Mouse (Mus musculus) hindbrain, embryonic 10.5 days (tissue): ENCODE measurements around the gene Ano5. TPM values are rescaled to one million over a fixed set of nuclear protein-coding genes. Genes with fewer than 3 reads are reported as not detected.

Source experiments
- DNase-seq: peaks from one replicate; pipeline ENCODE4 v3.0.0-alpha.2; 2017; ENCODE audit warnings: low spot score
- H3K27ac ChIP-seq: fragments of 300-500 bp; sonication (generic); 2 replicates; pipeline ENCODE4 v1.5.1; 2016; ENCODE audit warnings: mild to moderate bottlenecking, moderate library complexity
- H3K27me3 ChIP-seq: fragments of 300-500 bp; sonication (generic); 2 replicates; pipeline ENCODE4 v1.6.1; 2016; ENCODE audit warnings: mild to moderate bottlenecking; ENCODE audit not compliant: poor library complexity, insufficient read depth, severe bottlenecking
- H3K36me3 ChIP-seq: fragments of 300-500 bp; sonication (generic); 2 replicates; pipeline ENCODE4 v1.6.1; 2016; ENCODE audit warnings: mild to moderate bottlenecking, moderate library complexity
- H3K4me1 ChIP-seq: fragments of 300-500 bp; sonication (generic); replicated peaks from 2 replicates; pipeline ENCODE4 v1.6.1; 2016; ENCODE audit warnings: mild to moderate bottlenecking
- H3K4me3 ChIP-seq: fragments of 300-500 bp; sonication (generic); 2 replicates; pipeline ENCODE4 v1.5.1; 2016; ENCODE audit warnings: mild to moderate bottlenecking, moderate library complexity
- H3K9me3 ChIP-seq: fragments of 300-500 bp; sonication (generic); 2 replicates; pipeline ENCODE4 v1.6.1; 2016; ENCODE audit warnings: mild to moderate bottlenecking, moderate library complexity
- WGBS: fragments of 180-500 bp; shearing (Covaris S2); methylation state at CpG from one replicate; pipeline ENCODE4 v1.1.7; 2016; 5-methylcytosine and 5-hydroxymethylcytosine counted together
- polyA plus RNA-seq: library from polyadenylated mRNA; unstranded; fragments of >200 nt; fragmentation: Nextera tagmentation; extraction: Ambion mirVana; gene quantifications from 2 replicates; pipeline ENCODE4 v1.2.1, GENCODE M21; 2016

Gene Ano5
- polyA plus RNA-seq, 1 experiment from 2014 or later, result 0.18 TPM

GRCm38 (mm10) chr7:51622196-51622595, 111.4 kb downstream of the Ano5 start:
- peaks cover 10% of the 10 kb centered on the region for H3K4me1 ChIP-seq
- H3K36me3 ChIP-seq, result no peaks in the 10 kb centered on the region
- H3K9me3 ChIP-seq, result no peaks in the 10 kb centered on the region
- H3K4me3 ChIP-seq, result peak overlapping the region; percentile 36
- H3K27ac ChIP-seq, result peak overlapping the region; percentile 69
- H3K27me3 ChIP-seq, result peaks cover 78% of the 10 kb centered on the region
- 1% methylated on average over 18 of the region's 18 CpGs for WGBS
- peak; percentile 9 for DNase-seq

DNA sequence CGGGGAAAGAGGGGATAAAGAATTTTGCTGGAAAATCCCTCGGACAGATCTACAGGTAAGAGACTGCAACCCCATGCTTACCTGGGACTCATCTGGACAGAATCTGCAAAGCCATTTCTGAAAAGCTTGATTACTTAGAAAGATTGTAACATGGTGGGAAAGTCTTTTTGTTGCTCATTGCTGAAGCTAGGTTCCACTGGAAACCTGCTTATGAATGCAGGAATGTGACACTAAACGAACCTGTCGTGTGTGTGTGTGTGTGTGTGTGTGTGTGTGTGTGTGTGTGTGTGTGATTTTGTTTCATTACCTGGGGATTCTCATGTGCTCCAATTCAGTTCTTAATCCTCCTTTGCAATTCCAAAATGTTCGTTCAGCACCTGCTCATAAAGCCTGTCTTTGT, 111.8 kb downstream of the Ano5 start:
- peaks cover 15% of the 10 kb centered on the region for H3K4me1 ChIP-seq
- peak overlapping the region; percentile 69 for H3K27ac ChIP-seq
- H3K27me3 ChIP-seq, result peaks cover 82% of the 10 kb centered on the region
- H3K36me3 ChIP-seq, result no peaks in the 10 kb centered on the region
- WGBS, result 6% methylated on average over 5 of the region's 5 CpGs
- H3K9me3 ChIP-seq, result no peaks in the 10 kb centered on the region
- H3K4me3 ChIP-seq, result peak overlapping the region; percentile 36
- DNase-seq, result no peak

- Histone ChIP-seq H3K27me3 (peaks cover 97% of the 10 kb centered on the region), H3K4me1 (peaks cover 17% of the 10 kb centered on the region), H3K4me3 (peak overlapping the region; percentile 36; the same call in 1 of the 2 replicates), H3K9me3 (no peaks in the 10 kb centered on the region), H3K36me3 (no peaks in the 10 kb centered on the region), H3K27ac (peak overlapping the region; percentile 68)
- DNase-seq, result no peak
- 3% methylated on average over 4 of the region's 4 CpGs for WGBS
Observed at GRCm38 (mm10) chr7:51624336-51624897, 113.6 kb downstream of the Ano5 start.

GRCm38 (mm10) chr7:51625161-51625560, 114.3 kb downstream of the Ano5 start:
- Histone ChIP-seq H3K4me1 (peaks cover 17% of the 10 kb centered on the region), H3K9me3 (no peaks in the 10 kb centered on the region), H3K4me3 (peak overlapping the region; percentile 36), H3K36me3 (no peaks in the 10 kb centered on the region), H3K27me3 (peaks cover 98% of the 10 kb centered on the region), H3K27ac (peak overlapping the region; percentile 68)
- WGBS, result under 1% methylated on average over 23 of the region's 23 CpGs
- DNase-seq, result peak; percentile 44

DNA sequence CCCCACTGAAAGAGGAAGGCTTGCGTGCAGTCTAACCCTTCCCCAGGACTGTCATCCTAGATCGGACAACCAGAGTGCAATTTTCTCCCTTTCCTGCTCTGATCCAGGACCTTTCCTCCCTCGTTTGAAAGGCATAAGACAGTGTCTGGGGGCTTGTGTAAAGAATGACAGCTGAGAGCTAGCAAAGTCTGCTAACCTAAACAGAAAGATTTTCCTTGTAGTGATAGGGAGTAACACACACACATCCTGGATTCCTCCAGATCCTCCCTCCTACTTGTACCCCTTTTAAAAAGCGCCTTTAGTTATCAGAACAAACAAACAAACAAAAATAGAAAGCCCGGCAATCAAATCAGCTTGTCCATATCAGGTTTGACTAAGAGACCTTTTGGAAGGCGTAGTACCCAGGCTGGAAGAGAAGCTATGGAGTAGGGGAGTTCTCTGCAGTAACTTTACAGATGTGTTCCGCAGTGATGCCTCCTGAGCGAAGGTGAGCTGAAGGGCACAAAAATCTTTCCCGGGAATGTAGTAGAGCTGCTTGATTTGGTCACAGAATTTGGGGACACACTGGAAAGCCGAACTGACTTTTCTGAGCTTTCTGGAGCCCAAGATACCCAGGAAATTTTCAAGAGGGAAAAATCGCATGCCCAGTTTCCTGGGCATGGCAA, 114.9 kb downstream of the Ano5 start:
- Histone ChIP-seq H3K4me1 (peaks cover 17% of the 10 kb centered on the region), H3K9me3 (no peaks in the 10 kb centered on the region), H3K27ac (peak overlapping the region; percentile 68), H3K27me3 (peaks cover 96% of the 10 kb centered on the region), H3K4me3 (peak overlapping the region; percentile 36; the same call in 1 of the 2 replicates), H3K36me3 (no peaks in the 10 kb centered on the region)
- peak; percentile 19 for DNase-seq
- WGBS, result under 1% methylated on average over 11 of the region's 11 CpGs

GRCm38 (mm10) chr7:51626451-51627000, 115.7 kb downstream of the Ano5 start:
- no peaks in the 10 kb centered on the region for H3K9me3 ChIP-seq
- H3K27me3 ChIP-seq, result peaks cover 95% of the 10 kb centered on the region
- WGBS, result 1% methylated on average over 16 of the region's 16 CpGs
- peaks cover 17% of the 10 kb centered on the region for H3K4me1 ChIP-seq
- DNase-seq, result no peak
- H3K4me3 ChIP-seq, result peak overlapping the region; percentile 38
- H3K36me3 ChIP-seq, result no peaks in the 10 kb centered on the region
- H3K27ac ChIP-seq, result peak overlapping the region; percentile 53; the same call in 1 of the 2 replicates

DNA sequence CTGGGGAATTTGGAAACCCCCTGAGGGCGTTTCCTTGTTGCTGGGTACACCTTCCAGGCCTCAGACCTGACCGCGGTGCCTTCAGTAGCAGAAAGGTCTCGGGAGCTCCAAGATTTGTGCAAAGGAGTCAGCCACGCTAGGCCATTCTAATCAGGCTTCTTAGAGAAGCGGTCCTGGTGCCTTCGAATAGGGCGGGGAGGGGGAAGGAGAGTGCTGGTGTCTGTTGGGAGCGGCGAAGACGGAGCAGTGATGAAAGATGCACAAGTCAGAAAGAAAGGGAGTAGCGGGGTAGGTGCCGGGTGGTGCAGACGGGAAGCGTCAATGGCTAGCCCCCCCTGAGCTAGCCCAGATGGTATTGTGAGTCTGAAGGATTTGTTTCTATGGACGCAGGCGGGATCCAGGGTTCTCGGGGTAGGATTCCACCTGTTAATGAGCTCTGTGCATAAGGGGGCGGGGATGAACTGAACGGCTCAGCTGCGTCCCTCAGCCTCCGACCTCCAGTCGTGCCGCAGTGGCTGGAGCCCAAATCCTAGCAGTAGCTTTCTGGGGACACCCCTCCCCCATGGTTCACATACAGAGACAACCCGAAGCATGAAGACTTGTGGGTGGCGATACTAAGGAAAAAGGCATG, 116.3 kb downstream of the Ano5 start:
- WGBS, result under 1% methylated on average over 26 of the region's 26 CpGs
- peak; percentile 63 for DNase-seq
- H3K9me3 ChIP-seq, result no peaks in the 10 kb centered on the region
- H3K27ac ChIP-seq, result peak overlapping the region; percentile 53; the same call in 1 of the 2 replicates
- peaks cover 17% of the 10 kb centered on the region for H3K4me1 ChIP-seq
- no peaks in the 10 kb centered on the region for H3K36me3 ChIP-seq
- peaks cover 93% of the 10 kb centered on the region for H3K27me3 ChIP-seq
- peak overlapping the region; percentile 38 for H3K4me3 ChIP-seq

DNA sequence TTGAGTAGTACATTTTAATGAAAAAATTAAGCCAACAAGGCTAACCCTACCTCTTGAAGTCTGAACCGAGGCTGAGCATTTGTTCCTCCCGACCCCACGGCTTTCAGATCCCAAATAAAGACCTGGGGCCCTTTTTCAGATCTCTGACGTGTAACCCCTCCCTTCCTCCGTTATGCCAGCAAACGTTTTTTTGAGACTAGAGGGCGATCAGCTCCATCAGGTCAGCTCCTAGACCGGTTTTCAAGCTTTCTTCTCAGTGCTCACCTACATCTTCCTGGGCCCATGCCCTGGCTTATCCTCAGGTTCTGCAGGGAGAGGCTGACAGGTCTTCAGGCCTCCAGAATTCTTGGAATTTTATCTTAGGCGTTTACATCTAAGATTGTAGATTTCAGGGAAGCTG, 116.8 kb downstream of the Ano5 start:
- under 1% methylated on average over 9 of the region's 9 CpGs for WGBS
- Histone ChIP-seq H3K9me3 (no peaks in the 10 kb centered on the region), H3K27me3 (peaks cover 93% of the 10 kb centered on the region), H3K4me3 (peak overlapping the region; percentile 38), H3K36me3 (no peaks in the 10 kb centered on the region), H3K4me1 (peaks cover 19% of the 10 kb centered on the region), H3K27ac (0 out of 2 replicates have a peak overlapping the region, but pooled peaks have one; percentile 14)
- no peak for DNase-seq

GRCm38 (mm10) chr7:51628349-51628748, 117.5 kb downstream of the Ano5 start:
- Histone ChIP-seq H3K4me3 (no peak overlapping the region), H3K27me3 (peaks cover 93% of the 10 kb centered on the region), H3K27ac (no peak overlapping the region), H3K9me3 (no peaks in the 10 kb centered on the region), H3K4me1 (peaks cover 24% of the 10 kb centered on the region), H3K36me3 (no peaks in the 10 kb centered on the region)
- WGBS, result 2% methylated on average over 9 of the region's 9 CpGs
- DNase-seq, result no peak

DNA sequence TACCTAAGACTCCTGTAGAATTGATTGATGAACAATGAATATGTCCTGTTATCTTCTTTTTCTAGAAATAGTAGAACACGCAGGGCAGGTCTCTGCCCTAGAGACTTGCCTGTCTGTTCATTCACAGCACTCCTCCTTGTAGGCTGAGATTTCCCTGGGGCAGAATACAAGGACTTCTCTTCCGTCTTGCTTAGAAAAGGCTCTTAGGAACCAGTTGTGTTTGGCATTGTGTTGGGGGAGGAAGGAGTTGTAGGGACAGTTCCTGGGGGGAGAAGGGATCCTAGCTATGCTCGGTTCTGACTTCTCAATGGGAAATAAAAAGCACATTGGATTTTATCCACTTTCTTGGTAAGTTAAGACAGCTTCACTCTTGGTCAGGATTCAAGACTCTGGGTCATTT, 118.4 kb downstream of the Ano5 start:
- Histone ChIP-seq H3K27ac (no peak overlapping the region), H3K4me1 (peaks cover 25% of the 10 kb centered on the region), H3K36me3 (no peaks in the 10 kb centered on the region), H3K4me3 (no peak overlapping the region), H3K27me3 (peaks cover 86% of the 10 kb centered on the region), H3K9me3 (no peaks in the 10 kb centered on the region)
- 2% methylated on average over 3 of the region's 3 CpGs for WGBS
- no peak for DNase-seq

- no peak for DNase-seq
- H3K4me3 ChIP-seq, result no peak overlapping the region
- H3K4me1 ChIP-seq, result peaks cover 20% of the 10 kb centered on the region
- 62% methylated on average over 3 of the region's 3 CpGs for WGBS
- H3K36me3 ChIP-seq, result no peaks in the 10 kb centered on the region
- peaks cover 66% of the 10 kb centered on the region for H3K27me3 ChIP-seq
- no peaks in the 10 kb centered on the region for H3K9me3 ChIP-seq
- H3K27ac ChIP-seq, result no peak overlapping the region
Observed at GRCm38 (mm10) chr7:51631171-51631570, 120.3 kb downstream of the Ano5 start.

GRCm38 (mm10) chr7:51632543-51633229, 121.9 kb downstream of the Ano5 start:
- Histone ChIP-seq H3K27me3 (peaks cover 51% of the 10 kb centered on the region), H3K27ac (no peak overlapping the region), H3K36me3 (no peaks in the 10 kb centered on the region), H3K4me3 (no peak overlapping the region), H3K4me1 (peaks cover 10% of the 10 kb centered on the region; the same call in 1 of the 2 replicates), H3K9me3 (no peaks in the 10 kb centered on the region)
- 7% methylated on average over 9 of the region's 9 CpGs for WGBS
- peak; percentile 10 for DNase-seq
